Mouse (Mus musculus) midbrain, embryonic 15.5 days (tissue): ENCODE results near the gene Syn3. TPM values are rescaled to one million over a fixed set of nuclear protein-coding genes. Genes with fewer than 3 reads are reported as not detected.
A peak's percentile ranks its signal among the peaks of the same experiment; 100 is the strongest.
"Not testable (repeated sequence)": the region's sequence is repeated elsewhere in the genome, so short reads cannot be mapped to it uniquely, and the experiment has no call there.

Experiments used
- ATAC-seq: fragments of 200-750 bp; cut with Nextera tagmentation; replicated peaks from 2 replicates; pipeline ENCODE4 v1.8.0; 2017; ENCODE audit warnings: moderate TSS enrichment
- H3K27ac ChIP-seq: fragments of 300-500 bp; sonication (generic); 2 replicates; pipeline ENCODE4 v1.5.1; 2015; ENCODE audit warnings: mild to moderate bottlenecking, inconsistent platforms
- H3K27me3 ChIP-seq: fragments of 300-500 bp; sonication (generic); replicated peaks from 2 replicates; pipeline ENCODE4 v1.6.1; 2015; ENCODE audit warnings: inconsistent platforms
- H3K36me3 ChIP-seq: fragments of 300-500 bp; sonication (generic); replicated peaks from 2 replicates; pipeline ENCODE4 v1.6.1; 2015; ENCODE audit warnings: inconsistent platforms
- H3K4me1 ChIP-seq: fragments of 300-500 bp; sonication (generic); 2 replicates; pipeline ENCODE4 v1.6.1; 2015; ENCODE audit warnings: inconsistent platforms
- H3K4me2 ChIP-seq: fragments of 300-500 bp; sonication (generic); 2 replicates; pipeline ENCODE4 v1.6.1; 2015; ENCODE audit warnings: inconsistent platforms, mild to moderate bottlenecking, moderate library complexity
- H3K4me3 ChIP-seq: fragments of 300-500 bp; sonication (generic); 2 replicates; pipeline ENCODE4 v1.5.1; 2015; ENCODE audit warnings: mild to moderate bottlenecking, inconsistent platforms
- H3K9ac ChIP-seq: fragments of 300-500 bp; sonication (generic); 2 replicates; pipeline ENCODE4 v1.6.1; 2015; ENCODE audit warnings: mild to moderate bottlenecking, inconsistent platforms
- H3K9me3 ChIP-seq: fragments of 300-500 bp; sonication (generic); 2 replicates; pipeline ENCODE4 v1.6.1; 2016; ENCODE audit warnings: inconsistent platforms
- WGBS: fragments of 180-500 bp; shearing (Covaris S2); methylation state at CpG from one replicate; pipeline ENCODE4 v1.1.7; 2015; ENCODE audit warnings: mixed read lengths; 5-methylcytosine and 5-hydroxymethylcytosine counted together
- polyA plus RNA-seq: library from polyadenylated mRNA; unstranded; fragments of >200 nt; fragmentation: Nextera tagmentation; extraction: Ambion mirVana; gene quantifications from 2 replicates; pipeline ENCODE4 v1.2.1, GENCODE M21; 2015

The Syn3 gene
- polyA plus RNA-seq, 1 experiment from 2014 or later: 31.7 TPM

DNA sequence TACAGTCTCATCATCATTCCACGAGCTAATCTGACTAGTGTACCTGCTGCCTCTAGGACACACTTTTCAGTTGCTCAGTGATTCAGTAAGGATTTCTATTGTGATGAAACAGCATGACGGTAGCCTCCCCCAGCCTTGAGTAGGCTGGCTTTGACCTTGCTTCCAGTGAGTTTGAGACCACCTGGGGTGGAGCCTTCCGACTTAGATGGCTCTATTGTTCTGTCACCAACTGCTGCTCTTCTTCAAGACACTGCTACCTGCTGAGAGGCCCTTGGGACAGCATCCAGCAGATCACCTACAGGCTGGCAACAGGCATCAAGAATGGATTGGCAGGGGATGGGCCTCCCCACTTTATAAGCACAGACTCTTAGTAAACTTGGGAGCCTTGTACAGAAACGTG lies 63.7 kb downstream of the Syn3 start:
- not testable (repeated sequence) for H3K36me3 ChIP-seq, H3K27ac ChIP-seq, H3K4me2 ChIP-seq, H3K9ac ChIP-seq, ATAC-seq, H3K9me3 ChIP-seq, H3K27me3 ChIP-seq, H3K4me1 ChIP-seq, H3K4me3 ChIP-seq
- WGBS: 38% methylated on average over 4 of the region's 4 CpGs

GRCm38 (mm10) chr10:86429651-86430050 lies 69.0 kb downstream of the Syn3 start:
- Histone ChIP-seq H3K9ac (no peak overlapping the region), H3K27ac (no peak overlapping the region), H3K4me2 (no peak overlapping the region), H3K4me1 (no peaks in the 10 kb centered on the region), H3K9me3 (no peaks in the 10 kb centered on the region), H3K27me3 (no peaks in the 10 kb centered on the region), H3K36me3 (no peaks in the 10 kb centered on the region), H3K4me3 (no peak overlapping the region)
- ATAC-seq: no peak
- WGBS: 78% methylated on average over 3 of the region's 3 CpGs

DNA sequence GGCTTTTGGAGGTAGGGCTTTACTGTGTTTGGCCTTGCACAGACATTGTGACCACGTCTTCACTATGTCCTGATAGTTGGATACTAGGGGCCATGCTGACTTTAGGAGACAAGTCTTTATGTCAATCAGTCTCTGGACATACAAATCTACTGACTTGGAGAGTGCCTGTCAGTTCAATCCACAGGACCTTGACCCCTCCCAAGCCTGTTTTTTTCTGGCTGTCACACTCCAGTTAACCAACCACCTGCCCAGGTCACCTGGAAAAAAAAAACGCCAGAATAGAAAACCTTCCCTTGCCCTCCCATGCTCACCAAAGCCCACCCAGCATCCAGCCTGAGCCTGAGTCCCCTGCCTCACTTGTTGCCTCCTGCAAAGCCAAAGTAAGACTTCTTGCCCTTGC lies 70.7 kb downstream of the Syn3 start:
- Histone ChIP-seq H3K27ac (no peak overlapping the region), H3K9me3 (no peaks in the 10 kb centered on the region), H3K27me3 (no peaks in the 10 kb centered on the region), H3K4me1 (no peaks in the 10 kb centered on the region), H3K9ac (no peak overlapping the region), H3K36me3 (no peaks in the 10 kb centered on the region), H3K4me2 (no peak overlapping the region), H3K4me3 (no peak overlapping the region)
- 79% methylated on average over 2 of the region's 2 CpGs for WGBS
- ATAC-seq: no peak

DNA sequence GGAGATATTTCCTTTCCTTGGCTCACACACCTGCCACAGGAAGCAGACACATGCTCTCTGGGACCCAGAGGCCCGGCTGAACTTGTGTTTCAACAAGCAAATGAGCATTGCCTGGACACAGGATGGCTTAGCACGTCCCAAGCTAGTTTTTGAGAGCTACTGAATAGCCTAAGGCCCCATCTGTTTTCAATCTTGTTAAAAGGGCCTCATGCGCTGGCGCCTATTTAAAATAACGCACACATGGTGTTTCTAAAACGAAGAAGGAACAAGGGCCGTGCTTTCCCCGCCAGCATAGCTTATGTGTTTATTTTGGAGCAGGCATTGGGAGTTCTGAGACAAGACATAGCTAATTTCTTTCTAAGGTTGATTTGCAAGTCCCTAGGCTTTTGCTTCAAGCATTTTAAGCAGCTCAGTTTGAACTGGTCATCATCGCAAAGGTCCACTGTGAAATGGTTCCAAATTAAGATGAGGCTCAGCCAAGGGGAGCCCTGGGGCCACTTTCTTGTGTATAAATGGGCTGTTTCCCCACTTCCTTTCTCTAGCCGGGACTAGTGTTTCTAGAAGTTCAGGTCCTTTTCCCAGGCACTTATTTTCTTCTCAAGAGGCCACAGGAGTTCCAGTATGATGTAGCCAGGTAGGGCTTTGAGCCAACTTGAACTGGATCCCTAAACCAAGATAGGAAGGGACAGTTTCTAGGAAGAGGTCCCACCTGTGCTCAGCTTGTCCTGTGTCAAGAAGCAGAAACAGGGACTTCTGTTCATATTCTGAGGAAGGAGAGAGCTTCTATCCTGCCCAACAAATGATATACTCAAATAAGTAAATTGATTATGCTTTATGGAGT lies 72.8 kb downstream of the Syn3 start:
- WGBS: 47% methylated on average over 10 of the region's 10 CpGs
- no peak overlapping the region for H3K4me3 ChIP-seq
- H3K27me3 ChIP-seq: no peaks in the 10 kb centered on the region
- peak; percentile 37; the same call in 1 of the 2 replicates for ATAC-seq
- H3K9me3 ChIP-seq: no peaks in the 10 kb centered on the region
- H3K36me3 ChIP-seq: no peaks in the 10 kb centered on the region
- H3K9ac ChIP-seq: no peak overlapping the region
- no peak overlapping the region for H3K27ac ChIP-seq
- no peaks in the 10 kb centered on the region for H3K4me1 ChIP-seq
- no peak overlapping the region for H3K4me2 ChIP-seq

- 89% methylated on average over 3 of the region's 3 CpGs for WGBS
- no peaks in the 10 kb centered on the region for H3K27me3 ChIP-seq
- H3K9me3 ChIP-seq: no peaks in the 10 kb centered on the region
- ATAC-seq: no peak
- H3K27ac ChIP-seq: no peak overlapping the region
- H3K4me2 ChIP-seq: no peak overlapping the region
- no peaks in the 10 kb centered on the region for H3K4me1 ChIP-seq
- no peak overlapping the region for H3K9ac ChIP-seq
- no peaks in the 10 kb centered on the region for H3K36me3 ChIP-seq
- H3K4me3 ChIP-seq: no peak overlapping the region
Observed at GRCm38 (mm10) chr10:86421731-86422370, 76.8 kb downstream of the Syn3 start.

DNA sequence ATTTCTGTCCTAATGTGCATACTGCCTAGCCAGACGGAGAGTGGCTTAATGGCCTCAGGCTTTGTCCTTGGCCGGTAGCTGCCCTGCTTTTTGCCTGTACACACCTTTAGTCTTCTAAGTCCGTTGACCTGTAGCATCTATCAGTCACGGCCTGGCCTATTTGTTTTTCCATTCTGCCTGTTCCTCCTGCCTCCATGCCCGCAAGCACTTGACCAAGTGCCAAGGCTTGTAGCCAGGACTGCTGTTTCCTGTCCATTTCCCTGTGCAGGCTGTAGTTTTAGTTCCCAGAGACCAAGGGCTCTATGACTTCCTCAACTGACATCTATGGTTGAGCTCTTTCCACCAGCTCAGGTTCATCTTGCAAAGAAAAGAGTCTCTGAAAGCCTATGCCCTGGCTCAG lies 79.8 kb downstream of the Syn3 start:
- H3K4me3 ChIP-seq: no peak overlapping the region
- no peak for ATAC-seq
- 86% methylated on average over 5 of the region's 5 CpGs for WGBS
- H3K27ac ChIP-seq: no peak overlapping the region
- H3K4me2 ChIP-seq: no peak overlapping the region
- no peaks in the 10 kb centered on the region for H3K27me3 ChIP-seq
- H3K9ac ChIP-seq: no peak overlapping the region
- H3K9me3 ChIP-seq: no peaks in the 10 kb centered on the region
- no peaks in the 10 kb centered on the region for H3K36me3 ChIP-seq
- H3K4me1 ChIP-seq: no peaks in the 10 kb centered on the region

GRCm38 (mm10) chr10:86418345-86418744 lies 80.4 kb downstream of the Syn3 start:
- 76% methylated on average over 2 of the region's 2 CpGs for WGBS
- Histone ChIP-seq H3K9ac (no peak overlapping the region), H3K4me3 (no peak overlapping the region), H3K4me2 (no peak overlapping the region), H3K9me3 (no peaks in the 10 kb centered on the region), H3K27ac (no peak overlapping the region), H3K4me1 (no peaks in the 10 kb centered on the region), H3K27me3 (no peaks in the 10 kb centered on the region), H3K36me3 (no peaks in the 10 kb centered on the region)
- no peak for ATAC-seq

DNA sequence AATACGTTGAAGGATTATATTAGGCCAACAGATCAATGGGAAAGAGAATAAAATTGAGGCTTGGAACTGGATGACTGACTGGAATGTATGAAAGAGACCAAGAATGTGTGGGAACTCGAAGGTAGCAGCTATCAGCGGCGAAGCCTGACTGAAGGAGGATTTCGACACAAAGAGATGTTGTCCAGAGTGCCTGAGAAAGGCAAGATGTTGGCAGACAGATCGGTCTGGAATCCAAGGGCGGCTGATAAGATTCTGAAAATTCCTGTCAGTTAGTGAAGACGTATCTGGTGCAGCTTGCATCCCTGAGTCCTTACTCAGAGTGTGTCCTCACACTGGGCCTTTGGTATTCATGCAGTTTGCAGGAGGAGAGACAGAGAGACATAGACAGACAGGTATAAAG lies 81.9 kb downstream of the Syn3 start:
- 82% methylated on average over 8 of the region's 8 CpGs for WGBS
- Histone ChIP-seq H3K9ac (no peak overlapping the region), H3K4me1 (no peaks in the 10 kb centered on the region), H3K27me3 (no peaks in the 10 kb centered on the region), H3K36me3 (no peaks in the 10 kb centered on the region), H3K4me3 (no peak overlapping the region), H3K9me3 (no peaks in the 10 kb centered on the region), H3K27ac (no peak overlapping the region), H3K4me2 (no peak overlapping the region)
- no peak for ATAC-seq

DNA sequence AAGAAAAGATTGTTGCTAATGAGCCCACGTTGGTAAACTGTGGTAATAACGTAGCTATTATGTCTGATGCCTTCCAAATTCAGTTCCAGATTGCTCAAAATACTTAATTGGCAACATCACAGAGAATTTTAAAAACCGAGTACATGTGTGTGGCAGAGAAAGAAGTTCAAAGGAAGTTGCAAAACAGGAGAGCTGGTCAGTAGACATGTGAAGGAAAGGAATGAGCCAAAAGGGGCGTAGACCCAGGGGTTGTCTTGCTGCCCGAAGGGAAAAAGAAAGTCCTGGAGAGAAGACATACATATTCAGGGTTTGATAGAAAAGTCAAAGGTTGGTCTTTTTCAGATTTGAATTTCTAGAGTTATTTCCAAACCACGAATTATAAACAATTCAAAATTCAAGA lies 87.8 kb downstream of the Syn3 start:
- WGBS: 69% methylated on average over 6 of the region's 6 CpGs
- H3K4me1 ChIP-seq: no peaks in the 10 kb centered on the region
- H3K4me3 ChIP-seq: no peak overlapping the region
- no peaks in the 10 kb centered on the region for H3K9me3 ChIP-seq
- no peak overlapping the region for H3K4me2 ChIP-seq
- H3K36me3 ChIP-seq: no peaks in the 10 kb centered on the region
- H3K27me3 ChIP-seq: no peaks in the 10 kb centered on the region
- H3K9ac ChIP-seq: no peak overlapping the region
- no peak for ATAC-seq
- no peak overlapping the region for H3K27ac ChIP-seq

DNA sequence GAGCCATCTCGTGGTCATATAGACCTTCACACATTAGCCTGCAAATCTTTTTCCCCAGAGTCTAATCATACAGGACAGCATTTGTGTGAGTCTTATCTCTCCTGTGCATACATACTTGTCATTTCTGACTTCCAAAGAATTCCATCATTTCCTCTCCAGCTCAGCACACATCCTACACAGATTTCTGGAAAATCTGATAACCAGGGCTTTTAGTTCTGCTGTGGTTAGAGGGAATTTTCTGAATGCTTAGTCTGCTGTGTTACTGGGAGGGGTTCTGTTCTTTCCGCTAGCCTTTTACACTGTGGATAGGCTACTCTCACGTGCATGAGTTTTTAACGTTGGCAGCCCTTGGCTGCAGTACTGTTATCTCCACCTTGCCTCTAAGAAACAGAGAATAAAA lies 91.7 kb downstream of the Syn3 start:
- 74% methylated on average over 4 of the region's 4 CpGs for WGBS
- H3K9ac ChIP-seq: no peak overlapping the region
- no peak overlapping the region for H3K4me2 ChIP-seq

GRCm38 (mm10) chr10:86398347-86398720 lies 100.4 kb downstream of the Syn3 start:
- H3K9me3 ChIP-seq: no peaks in the 10 kb centered on the region
- H3K27ac ChIP-seq: no peak overlapping the region
- no peak for ATAC-seq
- H3K4me2 ChIP-seq: no peak overlapping the region
- no peak overlapping the region for H3K9ac ChIP-seq
- 78% methylated on average over 2 of the region's 2 CpGs for WGBS
- no peak overlapping the region for H3K4me3 ChIP-seq
- no peaks in the 10 kb centered on the region for H3K36me3 ChIP-seq
- no peaks in the 10 kb centered on the region for H3K27me3 ChIP-seq
- H3K4me1 ChIP-seq: no peaks in the 10 kb centered on the region

More for the DNA sequence above, 91.7 kb downstream of the Syn3 start:
- ATAC-seq: no peak
- Histone ChIP-seq H3K9me3 (no peaks in the 10 kb centered on the region), H3K36me3 (no peaks in the 10 kb centered on the region), H3K4me3 (no peak overlapping the region), H3K4me1 (no peaks in the 10 kb centered on the region), H3K27me3 (no peaks in the 10 kb centered on the region), H3K27ac (no peak overlapping the region)

GRCm38 (mm10) chr10:86397577-86398346 lies 100.9 kb downstream of the Syn3 start:
- H3K4me3 ChIP-seq: no peak overlapping the region
- H3K36me3 ChIP-seq: no peaks in the 10 kb centered on the region
- H3K27me3 ChIP-seq: no peaks in the 10 kb centered on the region
- 84% methylated on average over 4 of the region's 4 CpGs for WGBS
- no peaks in the 10 kb centered on the region for H3K4me1 ChIP-seq
- no peak overlapping the region for H3K4me2 ChIP-seq
- no peak for ATAC-seq
- H3K9me3 ChIP-seq: no peaks in the 10 kb centered on the region
- no peak overlapping the region for H3K27ac ChIP-seq
- no peak overlapping the region for H3K9ac ChIP-seq
